Mouse (Mus musculus) olfactory bulb, adult 2 months (tissue): ENCODE measurements around the gene Emsy.

Experiments used
- CTCF ChIP-seq: fragments of 200-500 bp; IDR thresholded peaks from 2 replicates; pipeline ENCODE4 v1.5.1; 2012; ENCODE audit warnings: low read depth, mild to moderate bottlenecking, low read length, moderate library complexity; ENCODE audit not compliant: insufficient read depth
- POLR2A ChIP-seq: fragments of 200-500 bp; IDR thresholded peaks from 2 replicates; pipeline ENCODE4 v1.6.1; 2012; ENCODE audit warnings: mild to moderate bottlenecking, low read depth, low read length, moderate library complexity; ENCODE audit not compliant: insufficient read depth

GRCm38 (mm10) chr7:98573231-98573781 lies 83.3 kb downstream of the Emsy start:
- TF ChIP-seq CTCF (no peak), POLR2A (no peak)
